Mouse (Mus musculus) forebrain, embryonic 12.5 days (tissue): Measurements from ENCODE around the gene Afp. TPM values are rescaled to one million over a fixed set of nuclear protein-coding genes. Genes with fewer than 3 reads are reported as not detected.

Experiments used
- ATAC-seq: fragments of 200-750 bp; cut with Nextera tagmentation; 2 replicates; pipeline ENCODE4 v1.8.0; 2017; ENCODE audit warnings: moderate TSS enrichment; ENCODE audit not compliant: low FRiP score
- H3K27ac ChIP-seq: fragments of 300-500 bp; sonication (generic); 2 replicates; pipeline ENCODE4 v1.5.1; 2016; ENCODE audit warnings: mild to moderate bottlenecking
- H3K27me3 ChIP-seq: fragments of 300-500 bp; sonication (generic); 2 replicates; pipeline ENCODE4 v1.6.1; 2016; ENCODE audit warnings: mild to moderate bottlenecking
- H3K36me3 ChIP-seq: fragments of 300-500 bp; sonication (generic); replicated peaks from 2 replicates; pipeline ENCODE4 v1.6.1; 2016; ENCODE audit warnings: mild to moderate bottlenecking
- H3K4me1 ChIP-seq: fragments of 300-500 bp; sonication (generic); 2 replicates; pipeline ENCODE4 v1.6.1; 2016
- H3K4me2 ChIP-seq: fragments of 300-500 bp; sonication (generic); 2 replicates; pipeline ENCODE4 v1.6.1; 2016; ENCODE audit warnings: mild to moderate bottlenecking, moderate library complexity
- H3K4me3 ChIP-seq: fragments of 300-500 bp; sonication (generic); replicated peaks from 2 replicates; pipeline ENCODE4 v1.5.1; 2016; ENCODE audit warnings: mild to moderate bottlenecking
- H3K9ac ChIP-seq: fragments of 300-500 bp; sonication (generic); 2 replicates; pipeline ENCODE4 v1.6.1; 2016; ENCODE audit warnings: mild to moderate bottlenecking
- H3K9me3 ChIP-seq: fragments of 300-500 bp; sonication (generic); 2 replicates; pipeline ENCODE4 v1.6.1; 2016
- WGBS: fragments of 180-500 bp; shearing (Covaris S2); methylation state at CpG from one replicate; pipeline ENCODE4 v1.1.7; 2016; 5-methylcytosine and 5-hydroxymethylcytosine counted together
- polyA plus RNA-seq: library from polyadenylated mRNA; unstranded; fragments of >200 nt; fragmentation: Nextera tagmentation; extraction: Ambion mirVana; gene quantifications from 2 replicates; pipeline ENCODE4 v1.2.1, GENCODE M21; 2016

The Afp gene
- polyA plus RNA-seq, 1 experiment from 2014 or later: not detected

- ATAC-seq: no peak
- no peak overlapping the region for H3K27ac ChIP-seq
- no peaks in the 10 kb centered on the region for H3K4me1 ChIP-seq
- H3K9me3 ChIP-seq: no peaks in the 10 kb centered on the region
- H3K27me3 ChIP-seq: no peaks in the 10 kb centered on the region
- no peak overlapping the region for H3K9ac ChIP-seq
- H3K4me2 ChIP-seq: no peak overlapping the region
- H3K4me3 ChIP-seq: no peak overlapping the region
- 94% methylated on average over 5 of the region's 5 CpGs for WGBS
- H3K36me3 ChIP-seq: no peaks in the 10 kb centered on the region
These were observed 19.5 kb downstream of the Afp start for GRCm38 (mm10) chr5:90509828-90510592.

- no peak overlapping the region for H3K4me2 ChIP-seq
- WGBS: 85% methylated on average over 6 of the region's 6 CpGs
- H3K9ac ChIP-seq: no peak overlapping the region
- no peaks in the 10 kb centered on the region for H3K36me3 ChIP-seq
- no peak overlapping the region for H3K27ac ChIP-seq
- no peak overlapping the region for H3K4me3 ChIP-seq
- no peak for ATAC-seq
- no peaks in the 10 kb centered on the region for H3K27me3 ChIP-seq
- H3K4me1 ChIP-seq: no peaks in the 10 kb centered on the region
- H3K9me3 ChIP-seq: no peaks in the 10 kb centered on the region
These were observed 21.9 kb downstream of the Afp start for GRCm38 (mm10) chr5:90512288-90512955.

- no peak overlapping the region for H3K4me2 ChIP-seq
- no peaks in the 10 kb centered on the region for H3K4me1 ChIP-seq
- H3K9me3 ChIP-seq: no peaks in the 10 kb centered on the region
- H3K4me3 ChIP-seq: no peak overlapping the region
- H3K9ac ChIP-seq: no peak overlapping the region
- H3K27me3 ChIP-seq: no peaks in the 10 kb centered on the region
- 89% methylated on average over 6 of the region's 6 CpGs for WGBS
- no peaks in the 10 kb centered on the region for H3K36me3 ChIP-seq
- H3K27ac ChIP-seq: no peak overlapping the region
- ATAC-seq: no peak
These were observed 25.0 kb downstream of the Afp start for GRCm38 (mm10) chr5:90515561-90515960.

- H3K4me3 ChIP-seq: no peak within 1 kb of the TSS
- no peak within 1 kb of the TSS for H3K9ac ChIP-seq
- H3K4me1 ChIP-seq: no peaks in the 10 kb centered on the region
- no peaks in the 10 kb centered on the region for H3K36me3 ChIP-seq
- WGBS: 85% methylated on average over 6 of the region's 6 CpGs
- ATAC-seq: no peak
- H3K27me3 ChIP-seq: no peaks in the 10 kb centered on the region
- no peak within 1 kb of the TSS for H3K27ac ChIP-seq
- H3K9me3 ChIP-seq: no peaks in the 10 kb centered on the region
- H3K4me2 ChIP-seq: no peak within 1 kb of the TSS
These were observed 28.0 kb downstream of the Afp start, which contains the start of gene Afm for GRCm38 (mm10) chr5:90518356-90519100. Afm (plus strand) TSS chr5:90518932.

- ATAC-seq: no peak
- 92% methylated on average over 8 of the region's 8 CpGs for WGBS
- H3K4me1 ChIP-seq: no peaks in the 10 kb centered on the region
- H3K4me2 ChIP-seq: no peak overlapping the region
- no peak overlapping the region for H3K27ac ChIP-seq
- H3K9me3 ChIP-seq: no peaks in the 10 kb centered on the region
- H3K27me3 ChIP-seq: no peaks in the 10 kb centered on the region
- no peak overlapping the region for H3K9ac ChIP-seq
- H3K36me3 ChIP-seq: no peaks in the 10 kb centered on the region
- H3K4me3 ChIP-seq: no peak overlapping the region
These were observed 60.7 kb downstream of the Afp start for GRCm38 (mm10) chr5:90551191-90551590.

GRCm38 (mm10) chr5:90556052-90556451 is 65.5 kb downstream of the Afp start:
- Histone ChIP-seq H3K4me3 (no peak overlapping the region), H3K27ac (no peak overlapping the region), H3K4me1 (no peaks in the 10 kb centered on the region), H3K36me3 (no peaks in the 10 kb centered on the region), H3K9ac (no peak overlapping the region), H3K4me2 (no peak overlapping the region), H3K27me3 (no peaks in the 10 kb centered on the region), H3K9me3 (no peaks in the 10 kb centered on the region)
- no peak for ATAC-seq
- 82% methylated on average over 3 of the region's 3 CpGs for WGBS

Other genes with a start within 250 kb of the Afp start
- gene Ankrd17, start 124.2 kb upstream of the Afp start, polyA plus RNA-seq: 31.9 and 32.8 TPM in 2 replicates
- 7.9 and 10.7 TPM in 2 replicates for gene Gm9958, start 123.5 kb upstream of the Afp start, polyA plus RNA-seq
- gene Alb, start 29.8 kb upstream of the Afp start, polyA plus RNA-seq: not detected in 2 replicates
- not detected in 2 replicates for gene Afm, start 28.2 kb downstream of the Afp start, polyA plus RNA-seq
- gene 5830473C10Rik, start 70.4 kb downstream of the Afp start, polyA plus RNA-seq: not detected in 2 replicates
- 0.62 and 1.0 TPM in 2 replicates for gene Rassf6, start 149.9 kb downstream of the Afp start, polyA plus RNA-seq